Mouse (Mus musculus): ENCODE results near the gene Unc13c.

The Unc13c gene

GRCm38 (mm10) chr9:73625171-73625570 lies 343.6 kb downstream of the Unc13c start:
- DNase-seq (ENCODE audit: low spot score in 2 of 2) = no peak

GRCm38 (mm10) chr9:73612896-73613295 lies 355.9 kb downstream of the Unc13c start:
- DNase-seq (ENCODE audit: low spot score in 2 of 2) = no peak

- no peak for DNase-seq (ENCODE audit: low spot score in 2 of 2)
These were observed 364.8 kb downstream of the Unc13c start for GRCm38 (mm10) chr9:73603921-73604320.

GRCm38 (mm10) chr9:73565558-73565957 lies 403.2 kb downstream of the Unc13c start:
- DNase-seq (ENCODE audit: low spot score in 2 of 2) = no peak

- peak in 1 of 2 experiments; percentile 20 for DNase-seq (ENCODE audit: low spot score in 2 of 2)
These were observed 408.7 kb downstream of the Unc13c start for GRCm38 (mm10) chr9:73560037-73560436.

GRCm38 (mm10) chr9:73557805-73558204 lies 411.0 kb downstream of the Unc13c start:
- peak; percentile 25 to 69 for DNase-seq (ENCODE audit: low spot score in 2 of 2)

- DNase-seq (ENCODE audit: low spot score in 2 of 2) = no peak
These were observed 413.4 kb downstream of the Unc13c start for GRCm38 (mm10) chr9:73555354-73555753.

- DNase-seq (ENCODE audit: low spot score in 2 of 2) = no peak
These were observed 496.2 kb downstream of the Unc13c start for GRCm38 (mm10) chr9:73472568-73472967.

- DNase-seq (ENCODE audit: low spot score in 2 of 2) = no peak
These were observed 506.7 kb downstream of the Unc13c start for GRCm38 (mm10) chr9:73462027-73462426.

GRCm38 (mm10) chr9:73450009-73450408 lies 518.8 kb downstream of the Unc13c start:
- no peak for DNase-seq (ENCODE audit: low spot score in 2 of 2)

GRCm38 (mm10) chr9:73449216-73449615 lies 519.5 kb downstream of the Unc13c start:
- DNase-seq (ENCODE audit: low spot score in 2 of 2) = no peak

GRCm38 (mm10) chr9:73431925-73432324 lies 536.8 kb downstream of the Unc13c start:
- no peak for DNase-seq (ENCODE audit: low spot score in 2 of 2)
